Mouse (Mus musculus): Measurements from ENCODE around the gene Ispd.

The Ispd gene

GRCm38 (mm10) chr12:36468325-36469044, 87.2 kb downstream of the Ispd start:
- WGBS = 85% methylated on average over 6 of the region's 6 CpGs

DNA sequence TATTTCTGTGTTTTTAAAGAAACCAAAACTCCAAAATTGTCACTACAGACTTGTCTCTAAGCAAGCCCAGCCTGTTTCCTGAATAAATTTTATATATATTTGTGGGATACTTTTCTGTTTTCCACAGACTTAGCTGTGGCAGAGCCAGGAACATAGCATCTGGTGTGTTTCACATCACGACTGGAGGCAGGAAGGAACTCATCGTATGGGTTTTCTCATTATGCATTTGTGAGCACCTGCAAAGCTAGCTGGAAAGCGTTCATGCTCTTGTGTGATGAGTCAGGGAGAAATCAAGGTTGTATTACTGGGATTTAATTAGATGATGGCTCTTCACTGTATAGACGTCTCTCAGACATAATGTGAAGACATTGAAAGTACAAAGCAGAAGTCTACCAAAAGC, 90.2 kb downstream of the Ispd start:
- 42% methylated on average over 4 of the region's 4 CpGs for WGBS

- 94% methylated on average over 3 of the region's 3 CpGs for WGBS
Observed at GRCm38 (mm10) chr12:36474171-36474570, 92.9 kb downstream of the Ispd start.

GRCm38 (mm10) chr12:36475269-36475668, 94.0 kb downstream of the Ispd start:
- 88% methylated on average over 4 of the region's 4 CpGs for WGBS

- 85% methylated on average over 5 of the region's 5 CpGs for WGBS
Observed at GRCm38 (mm10) chr12:36476476-36476875, 95.2 kb downstream of the Ispd start.

GRCm38 (mm10) chr12:36477501-36477900, 96.3 kb downstream of the Ispd start:
- WGBS = 78% methylated on average over 6 of the region's 6 CpGs

- WGBS = 85% methylated on average over 3 of the region's 3 CpGs
Observed at GRCm38 (mm10) chr12:36477926-36478325, 96.7 kb downstream of the Ispd start.

DNA sequence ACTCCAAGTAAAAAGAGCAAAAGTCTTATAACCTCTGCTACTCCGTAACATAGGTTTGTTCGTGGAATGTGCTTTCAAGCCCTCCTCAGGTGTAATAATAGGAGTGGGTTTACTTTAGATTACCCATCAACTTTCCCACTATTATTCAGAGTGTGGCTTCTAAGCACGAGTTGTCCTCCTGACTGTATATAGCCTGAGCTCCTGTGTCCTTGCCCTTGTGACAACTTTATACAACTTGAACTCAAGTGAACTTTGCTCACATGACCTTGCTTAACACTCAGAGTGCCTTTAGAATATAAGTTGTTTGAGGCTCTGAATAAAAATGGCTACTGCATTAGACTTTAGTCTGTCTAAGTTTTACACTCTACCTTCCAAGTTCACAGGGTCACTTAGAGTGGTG, 100.5 kb downstream of the Ispd start:
- 93% methylated on average over 3 of the region's 3 CpGs for WGBS

- WGBS = 64% methylated on average over 2 of the region's 2 CpGs
Observed at GRCm38 (mm10) chr12:36483346-36483745, 102.1 kb downstream of the Ispd start.

DNA sequence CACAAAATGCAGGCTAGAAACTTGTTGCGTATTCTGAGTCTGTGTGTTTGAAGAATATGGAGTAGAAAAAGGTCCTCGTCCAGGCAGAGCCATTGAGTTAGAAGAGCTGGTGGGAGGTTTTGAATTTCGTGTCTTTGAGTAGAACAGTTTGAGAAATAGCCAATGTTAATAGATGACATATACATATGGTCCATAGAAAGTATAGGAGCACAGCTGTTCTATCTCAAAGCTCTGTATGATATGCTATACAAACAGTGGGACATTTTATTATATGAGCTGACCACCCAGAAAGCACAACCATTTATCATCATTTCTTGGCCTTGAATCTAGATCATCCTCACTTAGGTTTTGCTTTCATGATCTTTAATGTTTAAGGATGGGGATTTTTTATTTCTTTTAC, 116.3 kb downstream of the Ispd start:
- 95% methylated on average over 3 of the region's 3 CpGs for WGBS

DNA sequence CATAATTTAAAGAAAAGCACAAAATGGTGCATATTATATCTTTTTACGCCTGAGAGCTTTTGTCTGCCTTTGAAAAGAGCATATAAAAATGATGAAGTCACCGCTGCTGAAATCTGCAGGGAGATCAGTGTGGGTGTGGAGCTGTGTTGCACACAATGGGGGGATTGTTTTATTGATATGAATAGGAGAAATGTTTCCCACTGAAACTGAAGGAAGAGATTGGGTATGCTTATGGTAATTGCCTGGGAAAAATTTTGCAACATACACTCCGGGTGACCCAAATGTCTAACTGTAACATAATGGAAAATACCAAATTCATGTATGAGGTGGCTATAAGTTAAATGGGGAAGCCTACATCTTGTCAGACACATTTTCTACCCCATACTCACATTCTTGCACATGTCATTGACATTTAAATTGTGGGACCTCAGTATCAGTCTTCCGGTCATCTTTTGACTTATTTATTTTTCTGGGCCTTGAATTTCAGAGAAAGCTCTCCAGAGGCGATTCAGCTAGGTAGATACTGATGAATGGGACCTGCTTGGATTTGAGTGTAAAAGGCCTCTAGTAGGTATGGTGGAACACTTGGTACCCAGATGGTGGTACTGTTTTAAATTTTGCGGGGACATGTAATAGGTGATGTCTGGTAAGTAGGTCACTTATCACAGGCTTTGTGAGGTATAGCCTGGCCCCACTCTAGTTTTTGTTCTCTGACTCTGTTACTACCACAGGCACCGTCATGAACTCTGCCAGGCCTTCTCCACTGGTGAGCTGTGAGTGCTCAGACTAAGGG, 126.1 kb downstream of the Ispd start:
- 81% methylated on average over 7 of the region's 7 CpGs for WGBS

- WGBS = 71% methylated on average over 10 of the region's 10 CpGs
Observed at GRCm38 (mm10) chr12:36509954-36510642, 128.8 kb downstream of the Ispd start.

GRCm38 (mm10) chr12:36521774-36522173, 140.5 kb downstream of the Ispd start:
- 91% methylated on average over 2 of the region's 2 CpGs for WGBS

GRCm38 (mm10) chr12:36523515-36523914, 142.3 kb downstream of the Ispd start:
- WGBS = 91% methylated on average over 2 of the region's 2 CpGs

DNA sequence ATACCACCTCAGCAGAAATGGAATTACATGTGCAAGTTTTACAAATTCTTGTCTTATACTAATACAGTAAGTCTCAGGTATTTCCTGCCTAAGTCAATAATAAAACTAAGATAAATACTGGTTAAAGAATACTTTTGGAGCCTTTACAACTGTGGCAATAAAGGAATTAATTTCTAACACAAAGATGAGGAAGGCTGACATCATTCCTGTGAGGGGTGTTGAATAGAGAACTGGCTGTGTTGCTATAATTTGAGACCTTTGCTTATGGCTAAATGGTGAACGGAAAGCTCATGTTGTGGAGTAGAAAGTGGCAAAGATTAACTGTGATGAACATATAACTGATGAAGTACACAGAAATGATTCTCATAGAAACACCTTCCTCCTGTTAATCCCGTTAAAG, 149.7 kb downstream of the Ispd start:
- WGBS = 68% methylated on average over 2 of the region's 2 CpGs

- 56% methylated on average over 4 of the region's 4 CpGs for WGBS
Observed at GRCm38 (mm10) chr12:36531421-36532072, 150.3 kb downstream of the Ispd start.

GRCm38 (mm10) chr12:36532525-36532924, 151.3 kb downstream of the Ispd start:
- WGBS = 87% methylated on average over 3 of the region's 3 CpGs

DNA sequence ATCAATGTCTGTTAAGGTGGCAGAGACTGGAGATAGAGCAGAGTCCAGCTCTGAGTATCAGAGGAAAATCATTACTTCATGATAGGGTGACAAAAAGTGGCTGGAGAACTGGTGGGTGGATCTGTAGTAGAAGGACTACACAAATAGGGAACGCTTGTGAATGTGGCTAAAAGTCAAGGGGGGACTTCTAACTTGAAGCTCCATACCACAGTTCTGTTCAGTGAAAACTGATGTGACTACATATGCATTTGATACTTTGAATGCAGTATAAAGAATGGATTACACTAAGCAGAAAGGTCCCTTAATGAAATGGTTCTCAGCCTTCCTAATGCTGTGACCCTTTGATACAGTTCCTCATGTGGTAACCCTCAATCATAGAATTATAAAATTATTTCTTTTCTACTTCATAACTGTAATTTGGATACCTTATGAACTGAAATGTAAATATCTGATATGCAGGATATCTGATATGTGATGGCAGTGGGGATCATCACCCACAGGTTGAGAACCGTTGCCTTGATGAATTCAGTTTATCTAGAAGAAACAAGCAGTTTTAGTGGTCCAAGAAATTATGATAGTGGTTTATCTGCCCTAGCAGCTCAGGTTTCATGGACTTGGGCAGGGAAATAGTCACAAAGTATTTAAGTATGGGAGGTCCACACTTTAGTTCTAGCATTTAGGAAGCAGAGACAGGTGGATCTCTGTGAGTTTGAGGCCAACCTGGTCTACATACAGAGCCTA, 152.1 kb downstream of the Ispd start:
- 96% methylated on average over 2 of the region's 2 CpGs for WGBS

- 55% methylated on average over 5 of the region's 5 CpGs for WGBS
Observed at GRCm38 (mm10) chr12:36534589-36534988, 153.3 kb downstream of the Ispd start.

DNA sequence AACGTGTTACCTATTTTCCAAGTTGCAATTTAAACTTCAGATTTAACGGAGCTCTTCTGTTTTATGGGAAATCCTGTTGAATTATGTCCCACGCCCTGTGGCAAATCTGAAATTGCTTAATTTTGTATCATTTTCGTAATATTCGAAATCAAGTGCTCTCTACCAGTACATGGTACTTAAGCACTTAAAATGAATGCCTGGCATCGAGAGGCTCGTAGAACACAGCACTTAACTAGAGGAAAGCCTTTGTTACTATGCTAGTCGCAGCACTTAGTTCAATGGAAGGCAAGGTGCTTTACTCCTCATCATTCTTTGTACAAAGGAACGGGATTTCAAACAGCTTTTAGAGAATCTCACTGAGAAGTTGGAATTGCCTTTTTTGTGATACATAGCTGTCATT, 168.2 kb downstream of the Ispd start:
- 91% methylated on average over 9 of the region's 9 CpGs for WGBS

GRCm38 (mm10) chr12:36554697-36555096, 173.4 kb downstream of the Ispd start:
- 90% methylated on average over 1 of the region's 1 CpGs for WGBS
